Mouse (Mus musculus) cortical plate, adult 2 months (tissue): ENCODE data around the gene Slc1a3. TPM values are rescaled to one million over a fixed set of nuclear protein-coding genes. Genes with fewer than 3 reads are reported as not detected.
A peak's percentile ranks its signal among the peaks of the same experiment; 100 is the strongest.

Source experiments
- H3K27ac ChIP-seq: fragments of 200-500 bp; 2 replicates; pipeline ENCODE4 v1.5.1; 2012; ENCODE audit warnings: low read length, control low read depth, inconsistent platforms; ENCODE audit not compliant: insufficient read depth
- H3K4me1 ChIP-seq: fragments of 200-500 bp; 2 replicates; pipeline ENCODE4 v1.6.1; 2011; ENCODE audit warnings: low read length; ENCODE audit not compliant: control insufficient read depth, insufficient read depth
- H3K4me3 ChIP-seq: fragments of 200-500 bp; 2 replicates; pipeline ENCODE4 v1.5.1; 2011; ENCODE audit warnings: mild to moderate bottlenecking, low read length, control low read depth; ENCODE audit not compliant: insufficient read depth
- CTCF ChIP-seq: fragments of 200-500 bp; IDR thresholded peaks from 2 replicates; pipeline ENCODE4 v1.5.1; 2011; ENCODE audit warnings: mild to moderate bottlenecking, control low read depth, low read length; ENCODE audit not compliant: insufficient read depth; ENCODE audit errors: extremely low read depth
- POLR2A ChIP-seq: fragments of 200-500 bp; IDR thresholded peaks from 2 replicates; pipeline ENCODE4 v1.6.1; 2011; ENCODE audit warnings: mild to moderate bottlenecking, low read length, control low read depth; ENCODE audit not compliant: insufficient read depth; ENCODE audit errors: extremely low read depth
- polyA plus RNA-seq: library from polyadenylated mRNA; depleted of rRNA; stranded (reverse); fragments of >200 nt; gene quantifications from 2 replicates; pipeline ENCODE4 v1.2.3, GENCODE M21; 2012

Slc1a3 gene
- polyA plus RNA-seq, 1 experiment, result 373 TPM

GRCm38 (mm10) chr15:8629317-8629831 lies 81.2 kb downstream of the Slc1a3 start:
- TF ChIP-seq POLR2A, result no peak
- TF ChIP-seq CTCF, result peak; percentile 72

GRCm38 (mm10) chr15:8628150-8628549 lies 82.4 kb downstream of the Slc1a3 start:
- H3K27ac ChIP-seq, result no peak overlapping the region
- TF ChIP-seq CTCF, result no peak
- no peak for TF ChIP-seq POLR2A
- no peaks in the 10 kb centered on the region for H3K4me1 ChIP-seq
- no peak overlapping the region for H3K4me3 ChIP-seq

More at GRCm38 (mm10) chr15:8629317-8629831, 81.2 kb downstream of the Slc1a3 start:
- no peak overlapping the region for H3K27ac ChIP-seq
- H3K4me1 ChIP-seq, result no peaks in the 10 kb centered on the region
- H3K4me3 ChIP-seq, result peak overlapping the region; percentile 3; the same call in 1 of the 2 replicates

- Histone ChIP-seq H3K4me3 (peak overlapping the region; percentile 30), H3K27ac (no peak overlapping the region), H3K4me1 (no peaks in the 10 kb centered on the region)
- peak; percentile 85 for TF ChIP-seq CTCF
- TF ChIP-seq POLR2A, result no peak
Observed at GRCm38 (mm10) chr15:8627097-8627537, 83.4 kb downstream of the Slc1a3 start.

- H3K4me1 ChIP-seq, result no peaks in the 10 kb centered on the region
Observed at GRCm38 (mm10) chr15:8625370-8625769, 85.2 kb downstream of the Slc1a3 start.

GRCm38 (mm10) chr15:8623879-8624278 lies 86.7 kb downstream of the Slc1a3 start:
- TF ChIP-seq POLR2A (no peak), CTCF (peak; percentile 48)
- Histone ChIP-seq H3K4me3 (no peak overlapping the region), H3K4me1 (no peaks in the 10 kb centered on the region), H3K27ac (no peak overlapping the region)

More at GRCm38 (mm10) chr15:8625370-8625769, 85.2 kb downstream of the Slc1a3 start:
- no peak overlapping the region for H3K4me3 ChIP-seq
- TF ChIP-seq CTCF (peak; percentile 82), POLR2A (no peak)
- H3K27ac ChIP-seq, result no peak overlapping the region

GRCm38 (mm10) chr15:8619479-8620026 lies 91.0 kb downstream of the Slc1a3 start:
- no peaks in the 10 kb centered on the region for H3K4me1 ChIP-seq
- TF ChIP-seq POLR2A, result no peak
- no peak for TF ChIP-seq CTCF
- H3K27ac ChIP-seq, result no peak overlapping the region
- H3K4me3 ChIP-seq, result no peak overlapping the region

GRCm38 (mm10) chr15:8616290-8616689 lies 94.3 kb downstream of the Slc1a3 start:
- no peaks in the 10 kb centered on the region for H3K4me1 ChIP-seq
- H3K4me3 ChIP-seq, result no peak overlapping the region
- no peak overlapping the region for H3K27ac ChIP-seq
- TF ChIP-seq POLR2A (no peak), CTCF (no peak)

GRCm38 (mm10) chr15:8615511-8616224 lies 94.9 kb downstream of the Slc1a3 start:
- H3K27ac ChIP-seq, result no peak overlapping the region
- TF ChIP-seq POLR2A, result no peak
- no peak for TF ChIP-seq CTCF
- H3K4me1 ChIP-seq, result no peaks in the 10 kb centered on the region
- no peak overlapping the region for H3K4me3 ChIP-seq

- TF ChIP-seq CTCF (no peak), POLR2A (no peak)
- Histone ChIP-seq H3K4me1 (no peaks in the 10 kb centered on the region), H3K4me3 (no peak overlapping the region), H3K27ac (no peak overlapping the region)
Observed at GRCm38 (mm10) chr15:8614701-8615100, 95.9 kb downstream of the Slc1a3 start.
